Mouse (Mus musculus): Measurements from ENCODE around the gene Dgka. TPM values are rescaled to one million over a fixed set of nuclear protein-coding genes. Genes with fewer than 3 reads are reported as not detected.
A peak's percentile ranks its signal among the peaks of the same experiment; 100 is the strongest.

The Dgka gene
- polyA plus RNA-seq (2012; rRNA removed), result 16.3 and 16.6 TPM in 2 replicates

DNA sequence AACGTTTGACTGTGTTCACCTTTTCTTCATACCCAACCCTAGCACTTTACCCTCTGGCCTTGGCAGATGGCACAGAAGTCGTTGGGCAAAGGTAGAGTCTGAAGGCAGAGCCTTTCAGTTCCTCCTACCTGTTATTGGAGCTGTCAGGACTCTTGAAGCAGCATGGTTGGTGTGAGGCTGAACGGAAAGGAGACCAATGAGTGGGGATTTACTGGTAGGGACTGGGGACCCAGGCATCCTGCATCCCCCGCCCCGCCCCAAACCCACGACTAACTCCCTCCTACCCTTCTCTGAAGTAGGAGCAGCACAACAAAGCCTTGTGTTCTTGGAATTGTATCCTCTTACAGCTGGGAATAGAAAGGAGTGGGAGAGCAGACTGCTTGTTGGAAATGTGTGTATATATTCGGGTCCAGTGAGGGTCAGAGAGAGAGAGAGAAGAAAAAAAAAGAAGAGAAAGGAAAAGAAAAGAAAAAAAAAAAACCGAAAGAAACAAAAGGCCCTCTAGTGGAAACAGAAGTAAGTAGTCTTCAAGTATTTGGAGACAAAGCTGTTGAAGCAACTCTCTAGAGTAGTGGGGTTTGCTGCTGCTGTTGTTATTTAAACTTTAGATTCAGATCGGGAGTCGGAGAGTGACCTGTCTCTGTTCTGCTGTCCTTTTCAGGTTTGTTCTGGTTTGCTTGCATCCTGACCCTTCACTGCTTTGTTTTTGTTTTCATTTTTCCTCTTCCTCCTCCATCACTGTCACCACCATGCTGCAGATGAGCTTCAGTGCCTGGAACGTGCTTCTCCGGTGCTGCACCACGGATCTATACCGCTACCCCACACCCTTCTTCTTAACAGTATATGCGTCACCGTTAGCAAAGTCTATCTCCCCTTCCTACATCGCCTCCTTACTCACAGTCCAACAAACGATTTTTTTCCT, at the start of gene Dgka:
TSS of gene Dgka (minus strand) at position 176 of the 922 bp plus-strand sequence.
- DNase-seq (ENCODE audit: low read depth), result no peak

DNA sequence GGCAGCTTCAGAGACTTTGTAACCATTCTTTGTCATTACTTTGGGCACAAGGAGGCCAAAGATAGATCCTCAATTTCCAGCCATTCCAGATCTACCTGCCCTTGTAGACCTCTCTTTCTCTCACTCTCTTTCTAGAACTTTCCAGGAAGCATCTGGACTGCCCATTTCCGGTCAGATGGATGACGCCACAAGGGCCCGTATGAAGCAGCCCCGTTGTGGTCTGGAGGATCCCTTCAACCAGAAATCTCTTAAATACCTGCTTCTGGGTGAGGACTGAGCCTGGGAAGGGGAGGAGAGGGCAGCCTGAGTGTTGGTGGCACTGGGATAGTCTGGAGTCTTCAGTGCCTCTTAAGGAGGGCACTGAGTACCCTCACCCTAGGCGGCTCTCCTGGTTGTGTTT, 49.7 kb upstream of the Dgka start:
- DNase-seq (ENCODE audit: low read depth), result no peak

DNA sequence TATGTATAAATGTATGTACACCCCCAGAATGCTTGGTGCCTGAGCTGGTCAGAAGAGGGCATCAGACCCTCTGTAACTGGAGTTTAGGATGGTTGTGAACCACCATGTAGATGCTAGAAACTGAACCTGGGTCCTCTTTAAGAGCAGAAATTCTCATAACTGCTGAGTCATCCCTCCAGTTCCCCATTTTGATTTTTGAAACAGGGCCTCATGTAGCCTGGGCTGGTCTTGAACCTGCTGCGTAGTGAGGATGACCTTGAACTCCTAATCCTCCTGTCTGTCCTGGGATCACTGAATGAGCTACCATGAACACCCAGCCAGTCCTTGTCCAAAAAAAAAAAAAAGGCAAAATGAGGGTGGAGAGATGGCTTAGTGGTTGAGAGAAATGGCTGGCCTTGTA, 48.6 kb upstream of the Dgka start:
- DNase-seq (ENCODE audit: low read depth), result no peak

DNA sequence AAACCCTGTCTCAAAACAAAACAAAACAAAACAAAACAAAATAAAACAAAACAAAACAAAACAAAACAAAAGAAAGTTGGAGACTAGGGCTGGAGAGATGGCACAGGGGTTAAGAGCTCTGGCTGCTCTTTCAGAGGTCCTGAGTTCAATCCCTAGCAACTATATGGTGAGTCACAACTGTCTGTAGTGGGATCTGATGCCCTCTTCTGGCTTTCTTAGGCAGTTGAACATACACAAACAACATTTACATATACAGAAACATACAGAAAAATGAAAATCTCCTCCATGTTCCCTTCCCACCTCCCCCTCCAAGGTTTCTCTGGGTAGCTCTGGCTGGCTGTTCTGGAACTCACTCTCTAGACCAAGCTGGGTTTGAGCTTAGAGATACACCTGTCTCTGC, 47.4 kb upstream of the Dgka start:
- DNase-seq (ENCODE audit: low read depth), result no peak

DNA sequence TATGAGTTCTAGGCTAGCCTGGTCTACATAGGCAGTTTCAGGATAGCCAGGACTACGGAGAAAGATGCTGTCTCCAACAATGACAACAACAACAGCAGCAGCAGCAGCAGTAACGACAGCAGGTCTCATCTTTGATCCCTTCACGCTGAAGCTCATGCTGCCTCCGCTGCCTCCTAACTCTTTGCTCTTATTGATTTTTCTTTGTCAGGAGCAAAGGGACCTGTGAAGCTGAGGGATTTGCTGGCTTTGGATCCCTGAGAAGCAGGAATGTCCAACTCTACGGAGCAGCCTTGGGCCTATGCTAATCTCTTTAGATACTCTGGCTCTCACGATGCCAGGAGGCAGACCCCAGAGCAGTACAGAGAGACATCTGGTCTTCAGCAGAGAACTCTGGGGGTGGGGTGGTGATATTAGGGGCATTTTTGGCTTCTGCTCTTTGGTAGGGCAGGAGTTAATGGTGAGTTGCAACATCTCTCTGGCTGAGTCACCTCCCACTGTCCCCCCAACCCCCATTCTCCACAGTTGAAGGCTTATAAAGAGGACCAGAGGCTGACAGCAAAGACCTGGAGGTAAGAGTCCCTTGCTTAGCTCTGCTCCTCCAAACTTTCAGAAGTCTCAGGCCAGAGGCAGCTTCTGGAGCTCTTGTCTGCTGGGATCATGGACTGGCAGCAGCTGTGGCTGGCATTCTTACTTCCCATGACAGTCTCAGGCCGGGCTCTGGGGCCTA, 45.9 kb upstream of the Dgka start, which contains the start of gene Mmp19:
TSS of gene Mmp19 (plus strand) at position 513 of the 727 bp plus-strand sequence.
- DNase-seq (ENCODE audit: low read depth), result no peak

DNA sequence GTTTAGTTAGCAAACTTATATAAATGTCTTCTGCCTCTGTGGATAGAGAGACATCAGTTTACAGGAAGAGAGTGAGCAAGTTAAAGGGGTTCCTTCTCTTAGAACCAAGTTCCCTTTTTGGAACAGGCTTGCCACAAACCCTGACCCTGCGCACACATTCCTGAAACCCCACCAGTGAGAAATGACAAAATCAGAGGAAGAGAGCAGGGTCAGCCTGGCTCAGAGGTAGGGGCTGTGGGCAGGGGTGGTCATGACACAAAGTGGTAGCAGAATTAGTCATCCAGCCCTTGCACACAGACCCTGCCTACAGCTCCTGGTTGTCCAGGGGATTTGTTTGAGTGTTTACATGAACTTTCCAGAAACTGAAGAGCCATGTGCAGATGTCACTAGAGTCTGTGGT, 35.5 kb upstream of the Dgka start:
- DNase-seq (ENCODE audit: low read depth), result no peak

DNA sequence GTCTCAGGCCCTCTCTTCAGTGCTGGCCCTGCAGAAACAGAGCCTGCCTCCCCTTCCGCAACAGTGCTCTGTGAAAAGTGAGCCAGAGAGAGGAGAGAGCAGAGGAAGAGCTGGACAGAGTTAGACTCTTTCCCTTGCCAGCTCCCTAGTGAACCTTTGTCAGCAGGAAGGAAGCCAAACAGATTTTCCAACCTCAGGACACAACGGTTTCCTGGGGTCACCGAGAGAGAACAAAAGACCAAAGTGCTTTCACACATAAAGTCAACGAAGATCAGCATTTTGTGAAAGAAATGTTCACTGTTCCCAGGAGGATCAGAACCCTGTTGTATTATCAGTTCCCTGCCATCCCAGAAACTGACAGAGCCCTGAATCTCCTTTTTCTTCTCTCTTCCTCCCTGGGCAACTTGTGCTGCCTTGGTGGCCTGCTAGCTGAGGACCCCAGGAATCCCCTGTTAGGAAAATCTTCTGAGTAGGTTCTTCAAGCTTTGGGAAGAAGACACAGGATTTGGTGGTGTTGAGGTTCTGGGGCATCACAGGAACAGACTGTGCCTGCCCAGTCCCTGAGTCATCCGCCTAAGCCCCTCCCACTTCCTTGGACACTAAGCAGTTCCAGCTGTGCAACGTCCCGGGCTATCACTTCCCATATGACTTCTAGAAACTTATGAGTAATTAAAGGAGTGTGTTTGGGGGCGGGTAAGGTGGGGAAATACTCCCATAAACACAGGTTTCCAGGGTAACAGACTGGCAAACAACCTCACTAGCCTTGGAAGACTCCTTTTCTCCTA, 34.5 kb upstream of the Dgka start:
- DNase-seq (ENCODE audit: low read depth), result no peak

DNA sequence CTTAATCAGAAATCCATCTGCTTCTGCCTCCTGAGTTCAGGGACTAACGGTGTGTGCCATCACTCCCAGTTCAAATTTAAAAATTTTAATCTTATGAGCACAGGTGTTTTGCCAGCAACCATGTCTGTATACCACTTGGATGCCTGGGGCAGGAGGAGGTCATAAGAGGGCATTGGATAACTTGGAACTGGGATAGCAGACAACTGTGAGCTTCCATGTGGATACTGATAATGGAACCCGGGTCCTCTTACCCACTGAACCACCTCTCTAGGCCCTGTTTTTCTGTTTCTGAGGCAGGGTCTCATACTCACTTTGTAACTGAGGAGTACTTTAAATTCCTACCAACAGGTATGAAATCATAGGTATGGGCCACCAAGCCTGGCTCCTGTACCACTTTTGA, 33.8 kb upstream of the Dgka start:
- DNase-seq (ENCODE audit: low read depth), result no peak

DNA sequence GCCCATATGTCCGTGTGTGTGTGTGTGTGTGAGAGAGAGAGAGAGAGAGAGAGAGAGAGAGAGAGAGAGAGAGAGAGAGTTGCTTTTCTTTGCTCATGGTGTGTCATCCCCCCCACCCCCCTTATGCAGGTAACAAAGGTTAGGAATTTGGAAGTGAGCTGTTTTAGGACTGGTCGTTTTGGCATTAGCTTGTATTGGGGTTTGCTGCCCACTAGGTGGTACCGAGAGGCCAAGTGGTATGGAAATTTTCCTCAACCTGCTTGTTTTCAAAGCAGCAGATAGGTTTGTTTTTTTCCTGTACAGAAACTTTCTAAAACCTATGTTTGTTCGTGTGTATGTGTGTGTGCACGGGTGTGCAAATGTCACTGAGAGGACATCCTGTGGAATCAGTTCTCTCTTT, 29.0 kb upstream of the Dgka start:
- DNase-seq (ENCODE audit: low read depth), result no peak

DNA sequence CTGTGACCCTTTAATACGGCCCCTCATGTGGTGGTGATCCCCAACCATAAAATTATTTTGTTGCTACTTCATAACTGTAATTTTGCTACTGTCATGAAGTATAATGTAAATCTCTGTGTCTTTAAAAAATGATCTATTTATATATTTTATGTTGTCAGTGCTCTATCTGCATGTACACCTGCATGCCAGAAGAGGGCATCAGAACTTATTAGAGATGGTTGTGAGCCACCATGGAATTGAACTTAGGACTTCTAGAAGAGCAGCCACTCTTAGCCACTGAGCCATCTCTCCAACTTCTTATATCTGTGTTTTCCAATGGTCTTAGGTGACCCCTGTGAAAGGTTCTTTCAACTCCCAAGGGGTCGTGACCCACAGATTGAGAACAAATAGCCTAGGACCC, 28.2 kb upstream of the Dgka start:
- no peak for DNase-seq (ENCODE audit: low read depth)

DNA sequence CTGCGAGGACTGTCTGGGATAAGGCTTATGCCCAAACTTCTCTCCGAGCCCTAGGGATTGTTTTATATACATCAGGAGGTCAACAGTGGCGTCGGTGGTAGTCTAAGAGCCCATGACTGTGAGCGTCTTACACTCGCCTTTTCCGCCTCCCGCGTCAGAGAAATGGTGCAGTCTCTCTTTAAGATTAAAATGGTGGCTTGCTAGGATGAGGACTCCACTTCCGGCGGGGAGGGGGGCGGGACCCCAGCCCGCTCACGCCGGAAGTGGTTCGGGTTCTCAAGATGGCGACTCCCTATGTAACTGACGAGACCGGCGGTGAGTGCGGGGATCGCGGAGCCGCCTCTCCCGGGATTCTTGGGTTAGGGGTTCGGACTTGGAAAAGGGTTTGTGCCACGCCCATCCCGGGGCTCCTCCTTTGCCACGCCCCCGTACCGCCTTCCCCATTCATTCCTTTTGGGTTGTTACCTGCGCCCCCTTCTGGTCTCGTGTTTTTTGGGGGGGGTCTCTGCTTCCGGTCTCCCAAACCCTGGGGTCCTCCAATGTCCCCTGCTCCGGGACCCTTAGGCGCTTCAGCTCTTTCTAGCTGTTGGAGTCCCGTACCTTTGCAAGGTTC, 3.7 kb upstream of the Dgka start:
- no peak for DNase-seq (ENCODE audit: low read depth)

DNA sequence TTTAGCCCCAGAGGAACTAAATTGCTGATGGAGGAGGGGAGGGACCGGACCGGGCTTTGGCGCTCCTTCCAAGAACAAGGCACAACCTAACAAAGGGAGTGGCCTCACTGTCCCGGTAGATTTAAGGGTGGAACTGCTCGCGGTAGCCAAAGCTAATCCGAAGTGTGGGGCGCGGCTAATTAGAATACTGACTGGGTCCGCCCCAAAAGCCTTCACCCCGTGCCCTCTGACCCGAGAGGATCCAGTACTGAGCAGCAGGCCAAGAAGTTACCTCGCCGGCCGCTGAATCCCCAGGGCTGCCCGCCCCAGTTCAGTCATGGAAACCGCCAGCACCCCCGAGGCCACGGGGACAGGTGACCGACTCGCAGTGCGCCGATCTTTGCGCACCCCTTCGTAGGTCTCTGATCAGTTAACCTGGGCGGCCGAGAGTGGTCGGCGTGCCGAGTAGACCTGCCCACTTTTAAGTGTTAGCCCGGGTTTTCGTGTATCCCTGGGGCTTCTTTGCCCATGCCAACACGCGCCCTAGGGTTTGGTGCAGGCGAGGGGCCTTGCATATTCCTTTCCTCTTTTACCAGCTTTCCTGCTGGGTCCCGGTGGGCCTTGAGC, 3.1 kb upstream of the Dgka start, which contains the start of gene Pym1:
TSS of gene Pym1 (plus strand) at position 244 of the 606 bp plus-strand sequence.
- DNase-seq (ENCODE audit: low read depth), result peak; percentile 94

DNA sequence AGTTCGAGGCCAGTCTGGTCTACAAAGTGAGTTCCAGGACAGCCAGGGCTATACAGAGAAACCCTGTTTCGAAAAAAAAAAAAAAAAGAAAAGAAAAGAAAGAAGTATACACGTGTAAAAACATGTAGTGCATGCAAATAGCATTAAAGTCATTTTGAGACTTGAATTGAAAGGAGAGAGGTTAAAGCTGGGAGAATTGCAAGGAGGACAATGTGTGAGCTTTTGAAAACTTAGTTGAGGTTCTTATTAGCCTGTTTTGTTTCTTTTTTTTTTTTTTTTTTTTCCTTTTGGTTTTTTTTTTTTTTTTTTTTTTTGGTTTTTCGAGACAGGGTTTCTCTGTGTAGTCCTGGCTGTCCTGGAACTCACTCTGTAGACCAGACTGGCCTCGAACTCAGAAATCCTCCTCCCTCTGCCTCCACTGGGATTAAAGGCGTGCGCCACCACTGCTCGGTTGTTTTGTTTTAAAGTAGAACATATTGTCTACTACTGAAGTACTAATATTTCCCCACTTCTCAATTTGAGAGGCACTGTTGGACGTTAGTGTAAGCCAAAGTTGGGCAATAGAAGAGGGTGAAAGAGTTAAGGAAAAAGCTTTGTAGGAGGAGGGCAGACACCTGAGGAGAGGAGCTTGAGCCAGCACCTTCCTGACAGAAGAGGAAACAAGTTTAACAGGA, 2.5 kb upstream of the Dgka start:
- no peak for DNase-seq (ENCODE audit: low read depth)

DNA sequence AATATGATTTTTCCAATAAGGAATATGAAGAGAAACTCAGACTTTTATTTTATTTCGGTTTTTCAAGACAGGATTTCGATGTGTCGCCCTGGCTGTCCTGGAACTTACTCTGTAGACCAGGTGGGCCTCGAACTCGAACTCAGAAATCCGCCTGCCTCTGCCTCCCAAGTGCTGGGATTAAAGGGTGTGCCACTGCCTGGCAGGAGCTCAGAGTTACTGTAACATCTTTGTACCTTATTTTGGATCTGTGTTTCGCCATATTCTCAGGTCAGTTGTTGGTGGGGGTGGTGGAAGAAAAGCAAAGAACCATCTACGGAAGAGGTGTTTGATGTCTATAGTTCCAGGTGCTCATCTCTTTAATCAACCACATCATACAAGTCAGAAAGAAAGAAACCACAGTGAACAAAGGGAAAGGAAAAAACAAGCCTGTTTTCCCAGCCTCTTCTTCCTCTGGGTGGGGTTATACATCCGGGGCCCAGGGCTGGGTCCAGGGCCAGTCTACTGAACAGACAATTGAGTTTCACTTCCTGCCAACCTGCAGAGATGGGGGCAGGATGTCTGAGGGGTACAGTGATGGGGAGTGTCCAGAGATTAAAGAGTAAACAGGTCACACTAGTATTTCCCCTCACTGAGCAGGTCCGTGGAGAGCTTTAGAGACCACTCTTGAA, 1.4 kb upstream of the Dgka start:
- DNase-seq (ENCODE audit: low read depth), result no peak

DNA sequence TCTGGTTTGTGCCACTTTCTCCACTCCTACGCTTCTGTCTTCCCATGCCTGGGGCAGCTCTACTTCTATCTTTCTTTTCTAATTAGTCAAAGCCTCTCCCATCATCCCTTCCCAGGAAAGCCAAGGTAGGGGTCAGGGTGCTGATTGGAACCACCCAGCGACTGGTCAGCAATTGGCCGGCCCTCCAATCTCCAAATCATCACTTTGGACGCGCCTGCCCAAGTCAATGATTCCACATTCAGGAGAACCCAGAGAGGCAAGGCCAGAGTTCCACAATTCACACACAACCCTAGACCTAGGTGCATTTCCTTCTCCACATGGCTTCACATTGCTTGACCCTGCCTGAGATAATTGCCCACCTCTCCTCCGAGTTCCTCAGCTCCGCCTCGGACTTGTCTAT, 444 bp downstream of the Dgka start:
- no peak for DNase-seq (ENCODE audit: low read depth)

DNA sequence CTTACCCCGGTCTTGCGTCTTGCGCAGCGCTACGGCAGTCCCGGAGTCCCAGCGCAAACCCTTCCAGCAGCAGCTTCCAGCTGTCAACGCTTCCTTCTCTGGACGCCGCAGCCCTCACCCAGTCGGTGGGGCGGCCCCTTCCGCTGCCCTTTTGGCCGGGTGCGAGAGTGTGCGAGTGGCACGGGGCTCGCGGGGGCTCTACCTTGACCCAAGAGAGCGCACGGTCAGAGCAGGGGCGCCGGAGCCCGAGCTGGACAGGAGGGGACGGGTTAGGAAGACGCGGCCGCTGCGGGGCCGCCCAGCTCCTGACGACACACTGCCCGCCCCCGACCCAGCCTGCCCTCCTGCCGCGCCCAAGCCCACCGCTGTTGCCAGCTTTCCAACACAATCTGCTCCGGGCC, 864 bp downstream of the Dgka start:
- DNase-seq (ENCODE audit: low read depth), result no peak

DNA sequence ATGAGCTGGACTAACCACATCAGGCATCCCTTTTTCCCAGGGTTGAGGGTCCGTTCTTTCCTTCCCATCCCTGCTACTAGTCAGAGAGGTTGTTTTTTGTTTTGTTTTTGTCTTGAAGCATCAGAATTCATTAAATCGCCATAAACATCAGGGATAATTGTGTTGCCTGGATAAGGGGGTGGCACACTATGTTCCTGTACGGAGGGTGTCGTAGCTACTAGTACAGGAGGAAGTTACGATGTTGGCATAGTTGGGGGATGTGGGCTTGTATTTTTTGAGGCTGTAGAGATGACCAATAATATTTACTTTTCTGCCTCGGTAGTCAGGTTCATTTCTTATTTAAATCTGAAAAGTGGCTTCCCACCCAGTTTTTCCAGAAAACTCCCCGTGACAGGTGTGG, 1.4 kb downstream of the Dgka start:
- no peak for DNase-seq (ENCODE audit: low read depth)

DNA sequence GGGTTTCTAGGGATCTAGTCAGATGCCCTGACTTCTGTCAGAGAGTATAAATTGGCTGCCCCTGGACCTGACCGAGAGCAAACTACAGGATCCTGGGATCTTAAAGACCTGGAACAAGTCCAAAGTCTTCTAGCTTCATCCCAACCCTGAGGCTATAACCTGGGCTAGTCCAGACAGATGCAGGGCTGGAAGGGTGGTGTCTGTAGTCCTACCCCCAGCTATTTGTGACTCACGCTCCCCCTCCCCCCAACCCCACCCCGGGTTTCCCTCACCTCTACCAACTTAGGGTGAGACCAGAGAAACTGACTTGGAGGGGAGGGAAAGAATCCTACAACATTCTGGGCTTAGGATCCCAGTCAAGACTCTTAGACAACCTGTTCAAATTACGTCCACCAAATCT, 2.0 kb downstream of the Dgka start:
- no peak for DNase-seq (ENCODE audit: low read depth)

DNA sequence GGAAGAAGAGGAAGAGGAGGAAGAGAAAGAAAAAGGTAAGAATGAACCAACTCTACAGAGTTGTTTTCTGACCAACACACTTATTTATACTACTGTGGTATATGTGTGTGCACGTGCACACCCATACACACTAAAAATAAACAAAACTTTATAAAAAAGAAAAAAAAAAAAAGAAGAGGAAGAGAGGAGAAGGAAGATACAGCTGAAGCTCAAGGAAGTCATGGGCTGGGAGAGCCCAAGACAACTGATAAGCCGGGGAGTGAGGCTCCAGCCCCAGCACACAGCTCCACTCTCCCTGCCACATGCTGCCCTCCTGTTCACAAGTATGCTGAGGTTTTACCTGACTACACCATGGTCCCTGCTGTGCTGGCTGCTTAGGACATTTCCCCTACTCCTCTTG, 4.4 kb downstream of the Dgka start:
- DNase-seq (ENCODE audit: low read depth), result no peak

DNA sequence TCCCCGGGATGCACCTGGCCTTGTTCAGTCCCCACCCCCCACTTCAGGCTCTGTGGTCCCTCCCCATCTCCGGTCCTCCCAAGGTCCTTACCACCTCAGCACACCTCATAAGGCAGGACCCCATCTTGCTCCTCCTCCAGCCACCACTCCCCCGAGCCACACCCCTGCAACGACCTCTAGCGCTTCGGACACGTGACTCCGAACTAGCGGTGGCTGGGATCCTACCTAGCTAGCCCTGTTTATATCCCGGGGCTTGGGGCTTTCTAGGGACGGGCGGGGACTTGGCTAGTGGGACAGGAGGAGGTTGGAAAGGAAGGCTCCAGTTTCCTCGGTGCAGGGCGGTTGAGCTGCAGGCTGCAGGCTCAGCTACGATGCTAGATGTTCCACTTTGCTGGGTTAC, 7.2 kb downstream of the Dgka start:
- DNase-seq (ENCODE audit: low read depth), result no peak
